Mouse (Mus musculus) kidney, postnatal 25 days (tissue): ENCODE results near the gene Cd2bp2.
"Not testable (repeated sequence)": the region's sequence is repeated elsewhere in the genome, so short reads cannot be mapped to it uniquely, and the experiment has no call there.

ENCODE experiments used
- DNase-seq, 2 experiments: peaks; one replicate each; pipeline ENCODE4 v3.0.0; 2021; ENCODE audit warnings: mixed read lengths in 2 of 2

Cd2bp2 gene

DNA sequence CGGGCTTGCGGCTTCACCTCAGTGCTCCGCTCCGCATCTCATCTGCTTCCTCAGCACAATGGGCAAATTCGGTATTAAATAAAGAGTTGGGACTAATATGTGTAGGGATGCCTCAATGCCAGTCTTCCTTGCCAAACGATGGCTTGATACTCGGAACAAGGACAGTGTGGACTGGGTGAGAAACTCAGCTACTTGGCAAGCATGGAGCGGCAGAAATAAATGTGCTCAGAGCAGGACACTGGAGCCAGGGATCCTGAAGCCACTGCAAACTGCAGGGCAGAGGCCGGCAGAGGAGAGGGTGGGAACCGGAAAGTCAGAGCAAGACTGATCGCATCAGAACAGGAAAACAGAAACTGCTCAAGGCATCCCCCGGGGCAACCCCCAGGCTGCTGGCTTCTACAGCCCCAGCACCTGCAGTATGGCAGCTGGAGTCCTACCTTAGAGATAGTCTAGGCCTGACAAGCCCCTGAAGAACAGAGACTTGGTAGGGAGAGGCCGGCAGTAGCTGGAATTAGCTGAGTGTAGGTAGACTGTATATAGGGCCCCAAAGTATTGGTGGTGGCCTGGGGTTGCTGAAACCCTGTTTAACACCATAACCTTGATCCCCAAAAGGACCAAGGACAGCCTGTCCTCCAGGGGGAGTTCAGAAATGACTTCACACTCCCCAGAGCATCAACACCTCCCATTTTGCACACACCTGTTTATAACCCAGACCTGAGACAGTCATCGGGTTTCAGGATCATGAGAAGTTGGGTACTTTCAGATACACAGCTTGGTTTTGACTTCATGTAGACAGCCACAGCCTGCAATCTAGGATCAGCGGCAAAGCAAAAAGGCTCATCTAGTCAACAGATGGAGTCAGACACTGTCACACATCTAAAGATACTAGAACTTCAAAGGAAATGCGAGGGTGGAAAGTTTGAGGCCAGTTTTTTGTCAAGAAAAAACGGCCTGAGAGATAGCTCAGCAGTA, 7.3 kb downstream of the Cd2bp2 start:
- no peak for DNase-seq

DNA sequence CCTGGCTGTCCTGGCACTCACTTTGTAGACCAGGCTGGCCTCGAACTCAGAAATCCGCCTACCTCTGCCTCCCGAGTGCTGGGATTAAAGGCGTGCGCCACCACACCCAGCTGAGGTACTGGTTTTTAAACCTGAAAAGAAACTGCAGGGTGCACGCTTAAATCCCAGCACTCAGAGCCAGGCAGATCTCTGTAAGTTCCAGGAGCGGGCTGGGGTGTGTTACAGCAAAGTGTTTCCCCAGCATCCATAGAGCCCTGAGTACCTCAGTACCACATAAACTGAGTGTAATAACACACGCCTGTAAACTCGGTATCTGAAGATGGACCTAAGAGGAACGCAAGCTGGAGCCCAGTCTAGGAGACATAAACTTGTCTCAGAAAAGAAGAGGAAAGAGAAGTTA, 8.5 kb downstream of the Cd2bp2 start:
- no peak for DNase-seq

DNA sequence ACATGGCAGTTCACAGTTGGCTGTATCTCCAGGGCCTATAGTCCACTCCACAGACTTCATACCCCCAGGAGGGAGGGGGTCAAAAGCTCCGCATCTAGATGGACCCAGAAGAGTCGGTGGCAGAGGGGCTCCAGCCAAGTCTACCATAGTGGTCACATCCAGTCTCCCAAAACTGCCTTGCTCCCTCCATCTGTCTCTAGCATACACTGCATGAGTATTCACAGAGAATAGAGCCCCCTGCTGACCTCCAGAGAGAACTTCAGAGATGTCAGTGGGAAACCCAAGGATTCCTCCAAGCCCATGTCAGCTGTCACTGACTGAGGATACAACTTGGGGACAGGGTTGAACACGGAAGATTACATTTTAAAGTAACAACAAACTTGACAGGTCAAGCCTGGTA, 10.2 kb downstream of the Cd2bp2 start:
- DNase-seq: no peak

DNA sequence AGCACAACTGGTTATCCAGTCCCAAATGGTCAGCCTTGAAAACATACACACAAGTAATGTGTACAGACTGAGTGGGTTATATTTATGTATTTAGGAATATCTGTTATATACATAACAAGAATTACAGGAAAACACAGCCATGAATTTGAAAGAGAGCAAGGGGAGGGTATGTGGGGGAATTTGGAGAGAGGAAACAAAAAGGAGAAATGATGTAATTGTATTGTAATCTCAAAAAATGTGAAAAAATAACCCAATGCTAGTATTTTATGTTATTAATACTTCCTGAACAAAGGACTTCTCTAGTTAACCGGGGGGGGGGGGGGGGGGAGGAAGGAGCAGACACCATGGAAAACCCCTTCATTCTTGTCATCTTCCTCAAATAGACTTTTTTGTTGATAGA, 11.1 kb downstream of the Cd2bp2 start:
- no peak for DNase-seq

DNA sequence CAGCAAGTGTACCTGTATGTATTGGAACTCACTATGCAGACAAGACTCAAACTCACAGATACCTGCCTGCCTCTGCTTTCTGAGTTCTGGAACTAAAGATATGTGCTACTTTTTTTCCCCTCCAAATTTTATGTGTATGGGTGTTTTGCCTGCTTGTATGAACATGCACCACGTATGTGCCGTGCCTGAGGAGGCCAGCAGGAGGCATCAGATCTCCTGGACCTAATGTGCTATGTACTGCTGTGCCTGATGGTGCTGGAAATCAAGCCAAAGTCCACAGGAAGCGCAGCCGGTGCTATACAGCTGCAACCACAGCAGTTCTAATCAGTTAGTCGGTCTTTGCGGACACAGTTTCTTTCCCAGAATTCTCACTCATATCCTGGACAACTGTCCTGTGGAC, 12.0 kb downstream of the Cd2bp2 start:
- DNase-seq: peak in 1 of 2 experiments; percentile 48

DNA sequence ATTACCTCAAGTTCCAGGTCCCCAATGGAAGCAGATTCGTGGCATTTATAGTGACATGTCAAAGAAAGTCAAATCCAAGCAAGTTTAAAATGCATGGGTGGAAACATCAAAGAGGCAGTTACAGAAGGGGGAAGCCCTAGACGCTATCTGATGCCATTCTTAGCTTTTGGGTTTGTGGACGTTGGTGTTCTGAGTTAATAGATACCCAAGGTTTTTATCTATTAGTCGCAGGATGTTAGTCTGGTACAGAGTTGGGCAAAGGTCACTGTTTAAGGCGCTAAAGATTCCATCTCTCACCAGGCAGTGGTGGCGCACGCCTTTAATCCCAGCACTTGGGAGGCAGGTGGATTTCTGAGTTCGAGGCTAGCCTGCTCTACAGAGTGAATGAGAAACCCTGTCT, 12.5 kb downstream of the Cd2bp2 start:
- no peak for DNase-seq

DNA sequence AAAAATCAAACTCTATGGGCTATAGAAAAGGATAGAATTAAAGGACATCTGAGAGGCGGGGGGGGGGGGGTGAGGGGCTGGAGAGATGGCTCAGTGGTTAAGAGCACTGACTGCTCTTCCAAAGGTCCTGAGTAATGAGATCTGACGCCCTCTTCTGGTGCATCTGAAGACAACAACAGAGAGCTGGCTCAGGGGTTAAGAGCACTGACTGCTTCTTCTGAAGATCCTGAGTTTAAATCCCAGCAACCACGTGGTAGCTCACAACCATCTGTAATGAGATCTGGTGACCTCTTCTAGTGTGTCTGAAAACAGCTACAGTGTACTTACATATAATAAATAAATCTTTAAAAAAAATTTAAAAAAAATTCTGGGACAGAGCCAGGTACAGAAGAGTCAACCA, 14.1 kb downstream of the Cd2bp2 start:
- DNase-seq: not testable (repeated sequence)

DNA sequence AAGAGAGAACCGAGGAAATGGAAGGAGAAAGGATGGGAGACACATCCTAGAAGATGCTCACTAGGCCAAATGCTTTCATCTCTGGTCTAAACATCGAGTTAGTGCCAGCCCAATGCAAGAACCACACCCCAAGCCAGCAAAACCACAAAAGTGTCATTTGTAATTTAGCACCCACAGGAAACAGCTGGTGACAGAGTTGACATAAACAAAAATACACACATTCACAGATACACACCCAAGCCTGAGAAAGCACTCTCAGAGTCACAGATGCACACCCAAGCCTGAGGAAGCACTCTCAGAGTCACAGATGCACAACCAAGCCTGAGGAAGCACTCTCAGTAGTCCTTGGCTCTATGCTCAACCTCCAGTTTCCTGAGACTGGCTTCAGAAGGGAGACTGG, 15.1 kb downstream of the Cd2bp2 start:
- DNase-seq: no peak

DNA sequence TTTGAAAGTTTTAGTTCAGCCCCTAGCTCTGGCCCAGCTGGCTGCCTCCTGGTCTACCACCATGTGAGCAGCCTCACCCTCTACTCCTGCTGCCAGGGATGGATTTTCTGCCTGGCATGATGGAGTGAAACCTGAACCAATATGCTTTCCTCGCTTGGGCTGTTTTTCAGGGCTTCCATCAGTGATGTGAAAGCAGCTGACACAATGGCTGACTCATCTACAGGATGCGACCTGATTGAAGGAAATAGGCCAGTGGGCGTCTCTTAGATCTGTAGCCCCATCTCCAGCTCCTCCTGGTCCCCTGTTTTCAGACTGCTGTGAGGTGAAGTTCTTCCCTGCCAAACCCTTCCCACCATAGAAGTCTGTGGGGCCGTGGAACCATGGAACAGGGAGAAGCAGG, 18.9 kb downstream of the Cd2bp2 start:
- DNase-seq: no peak

DNA sequence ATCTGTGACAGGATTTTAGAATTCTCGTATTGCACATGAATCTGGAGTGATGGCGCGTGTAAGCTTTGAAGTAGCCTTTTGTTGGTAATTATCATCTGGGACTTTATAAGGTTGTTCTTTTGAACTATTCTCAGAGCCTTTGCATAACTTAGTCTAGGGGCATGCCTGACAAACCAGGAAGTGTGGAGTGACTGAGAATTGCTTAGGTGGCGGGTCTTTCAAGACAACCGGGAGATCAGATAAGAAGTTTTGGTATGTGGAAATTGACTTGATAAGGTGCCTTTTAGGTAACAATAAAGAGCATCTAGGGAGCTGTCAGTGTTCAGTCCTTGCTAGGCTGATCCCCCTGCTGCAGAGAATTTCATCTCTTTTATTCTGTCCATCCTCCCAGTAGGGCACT, 29.3 kb downstream of the Cd2bp2 start:
- no peak for DNase-seq

DNA sequence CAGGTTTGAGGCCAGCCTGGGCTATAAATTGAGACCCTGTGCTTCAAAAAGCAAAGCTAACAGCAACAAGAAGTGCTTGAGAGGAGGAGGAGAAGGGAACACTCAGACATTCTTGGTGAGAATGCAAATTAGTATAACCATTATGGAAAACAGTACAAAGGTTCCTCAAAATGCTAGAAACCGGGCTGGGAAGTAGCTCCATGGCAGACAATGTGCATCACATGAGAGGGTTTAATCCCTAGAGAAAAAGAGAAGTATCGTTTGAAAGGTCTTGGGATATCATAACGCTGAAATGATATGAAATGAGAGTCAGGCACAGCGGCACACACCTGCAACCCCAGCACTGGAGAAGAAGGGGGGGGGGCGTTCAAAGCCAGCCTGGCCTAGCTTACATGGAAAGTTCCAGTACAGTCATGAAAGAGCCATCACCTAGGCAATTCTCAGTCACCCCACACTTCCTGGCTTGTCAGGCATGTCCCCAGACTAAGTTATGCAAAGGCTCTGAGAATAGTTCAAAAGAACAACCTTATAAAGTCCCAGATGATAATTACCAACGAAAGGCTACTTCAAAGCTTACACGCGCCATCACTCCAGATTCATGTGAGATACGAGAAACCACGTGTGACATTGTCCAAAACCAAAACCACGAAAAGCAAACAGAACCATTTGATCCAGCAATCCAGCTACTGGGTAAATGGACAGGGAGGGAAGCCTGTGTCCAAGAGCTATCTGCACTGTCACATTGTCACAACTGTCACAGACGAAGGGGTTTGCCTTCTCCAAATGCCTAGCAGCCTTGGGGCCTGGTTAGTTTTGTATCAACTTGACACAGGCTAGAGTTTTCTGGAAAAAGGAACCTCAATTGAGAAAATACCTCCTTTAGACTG, 30.0 kb downstream of the Cd2bp2 start:
- DNase-seq: no peak

DNA sequence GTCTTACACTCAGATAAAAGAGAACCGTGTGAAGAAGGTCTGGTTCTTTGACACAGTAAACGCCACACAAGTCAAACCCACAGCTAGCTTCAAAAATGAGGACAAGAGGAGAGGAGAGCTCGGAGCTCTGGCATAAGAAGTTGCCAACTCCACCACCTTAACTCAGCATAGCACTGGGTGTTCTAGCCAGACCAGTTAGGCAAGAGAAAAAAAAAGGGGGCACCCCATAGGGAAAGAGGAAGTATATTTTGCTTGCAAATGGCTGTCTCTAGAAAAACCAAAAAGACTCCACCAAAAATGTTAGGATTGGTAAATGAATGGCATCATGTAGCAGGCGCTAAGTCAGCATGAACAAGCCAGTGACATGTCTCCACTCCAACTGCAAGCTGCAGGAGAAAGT, 31.8 kb downstream of the Cd2bp2 start:
- DNase-seq: no peak

DNA sequence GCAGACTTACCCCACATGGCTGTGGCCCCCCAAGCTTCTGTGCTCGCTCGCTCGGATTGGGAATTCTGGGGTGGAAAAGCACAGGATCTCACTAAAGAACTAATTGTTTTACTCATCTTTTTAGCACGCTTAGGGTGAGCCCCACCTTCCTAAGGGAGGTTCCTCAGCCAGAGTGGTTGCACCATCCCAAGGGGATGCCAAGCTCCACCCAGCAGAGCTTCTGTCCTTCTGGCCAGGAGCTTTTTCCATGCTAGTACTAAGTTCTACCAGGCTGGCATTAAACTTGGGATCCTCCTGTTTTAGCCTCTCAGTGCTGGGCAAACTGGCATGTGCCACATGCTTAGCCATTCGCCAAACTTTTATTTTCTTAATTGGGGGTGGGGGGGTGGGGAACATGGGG, 33.3 kb downstream of the Cd2bp2 start:
- no peak for DNase-seq

DNA sequence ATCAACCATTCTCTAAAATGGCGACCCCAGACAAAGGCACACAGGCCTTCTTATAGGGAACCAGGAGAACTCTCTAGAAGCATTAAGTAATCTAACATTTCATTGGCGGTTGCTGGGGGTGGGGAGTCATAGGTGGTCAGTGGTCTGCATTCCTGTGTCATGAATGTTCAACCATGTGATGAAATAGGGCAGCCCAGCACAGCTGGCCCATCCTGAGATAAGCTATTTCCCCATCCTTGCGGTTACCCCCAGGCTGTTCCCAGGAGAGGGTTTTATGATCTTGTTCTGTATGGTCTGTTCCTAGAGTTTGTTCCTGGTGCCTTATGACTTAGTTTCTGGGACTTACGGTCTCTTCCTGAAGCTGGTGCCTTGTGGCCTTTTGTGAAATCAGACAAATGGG, 38.3 kb downstream of the Cd2bp2 start:
- no peak for DNase-seq

DNA sequence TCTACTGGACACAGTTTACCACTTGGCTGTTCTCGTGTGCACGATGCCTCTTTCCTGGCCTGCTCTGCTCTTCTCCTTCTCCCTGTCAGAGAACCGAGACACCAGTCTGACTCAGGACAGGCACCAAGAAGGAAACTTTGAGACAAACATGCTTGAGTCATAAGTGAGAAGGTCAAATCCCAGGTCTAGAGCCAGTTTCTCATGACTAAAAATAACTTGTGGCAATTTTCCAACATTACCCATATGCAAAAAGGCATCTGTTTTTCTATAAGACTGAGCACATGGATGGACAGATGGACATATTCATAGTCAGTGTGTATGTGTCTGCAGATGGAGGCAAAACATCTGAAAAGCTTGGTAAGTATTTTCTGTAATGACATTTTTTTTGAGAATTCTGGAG, 42.4 kb downstream of the Cd2bp2 start:
- DNase-seq: no peak

DNA sequence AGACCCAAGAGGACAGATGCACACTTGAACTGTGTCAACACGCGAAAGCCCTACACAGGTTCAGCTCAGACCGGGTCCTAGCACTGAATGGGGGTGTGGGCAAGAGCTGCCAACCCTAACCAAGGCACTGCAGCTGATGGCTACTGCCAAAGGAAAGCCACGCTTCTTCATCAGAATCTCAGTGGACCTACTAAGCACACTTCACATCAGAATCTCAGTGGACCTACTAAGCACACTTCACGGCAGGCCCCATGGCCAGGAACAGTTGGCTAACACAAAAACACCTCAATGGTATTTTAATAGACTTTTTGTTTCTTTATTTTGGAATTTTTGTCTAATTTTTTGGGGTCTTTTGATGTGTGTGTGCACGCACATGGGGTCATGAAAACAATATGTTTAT, 43.4 kb downstream of the Cd2bp2 start:
- no peak for DNase-seq

DNA sequence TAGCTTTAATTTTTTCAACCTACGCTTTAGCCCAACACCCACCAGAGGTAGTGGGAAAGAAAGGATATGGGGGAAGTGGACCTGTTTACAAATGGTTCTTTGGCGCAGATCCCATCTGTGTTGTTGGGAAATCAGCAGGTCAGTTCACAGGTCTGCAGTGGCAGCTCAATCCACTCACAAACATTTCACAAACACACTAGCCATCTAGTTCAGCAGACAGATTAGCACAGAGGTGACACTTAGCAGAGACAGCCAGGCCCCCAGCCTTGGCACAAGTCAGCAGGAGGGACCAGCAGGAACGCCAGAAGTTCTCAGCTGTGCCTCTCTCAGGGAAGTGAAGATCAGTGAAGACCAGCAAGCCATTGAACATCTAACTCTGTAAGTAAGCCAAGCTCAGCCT, 47.9 kb downstream of the Cd2bp2 start:
- no peak for DNase-seq

DNA sequence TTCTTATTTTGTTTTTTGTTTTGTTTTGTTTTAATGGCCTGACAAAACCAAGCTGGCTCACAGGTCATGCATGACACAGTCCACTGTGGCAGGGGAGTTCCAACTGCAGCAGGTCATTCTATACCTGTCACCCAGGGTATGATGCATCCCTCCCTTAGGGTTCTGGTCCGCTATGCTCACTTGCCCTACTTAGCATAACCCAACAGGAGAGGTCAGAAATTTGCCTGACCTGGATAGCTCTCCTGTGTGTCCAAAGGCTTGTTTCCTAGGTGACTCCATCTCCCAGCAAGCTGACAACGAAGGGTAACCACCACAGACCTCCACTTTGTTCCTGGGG, 49.6 kb downstream of the Cd2bp2 start:
- no peak for DNase-seq

DNA sequence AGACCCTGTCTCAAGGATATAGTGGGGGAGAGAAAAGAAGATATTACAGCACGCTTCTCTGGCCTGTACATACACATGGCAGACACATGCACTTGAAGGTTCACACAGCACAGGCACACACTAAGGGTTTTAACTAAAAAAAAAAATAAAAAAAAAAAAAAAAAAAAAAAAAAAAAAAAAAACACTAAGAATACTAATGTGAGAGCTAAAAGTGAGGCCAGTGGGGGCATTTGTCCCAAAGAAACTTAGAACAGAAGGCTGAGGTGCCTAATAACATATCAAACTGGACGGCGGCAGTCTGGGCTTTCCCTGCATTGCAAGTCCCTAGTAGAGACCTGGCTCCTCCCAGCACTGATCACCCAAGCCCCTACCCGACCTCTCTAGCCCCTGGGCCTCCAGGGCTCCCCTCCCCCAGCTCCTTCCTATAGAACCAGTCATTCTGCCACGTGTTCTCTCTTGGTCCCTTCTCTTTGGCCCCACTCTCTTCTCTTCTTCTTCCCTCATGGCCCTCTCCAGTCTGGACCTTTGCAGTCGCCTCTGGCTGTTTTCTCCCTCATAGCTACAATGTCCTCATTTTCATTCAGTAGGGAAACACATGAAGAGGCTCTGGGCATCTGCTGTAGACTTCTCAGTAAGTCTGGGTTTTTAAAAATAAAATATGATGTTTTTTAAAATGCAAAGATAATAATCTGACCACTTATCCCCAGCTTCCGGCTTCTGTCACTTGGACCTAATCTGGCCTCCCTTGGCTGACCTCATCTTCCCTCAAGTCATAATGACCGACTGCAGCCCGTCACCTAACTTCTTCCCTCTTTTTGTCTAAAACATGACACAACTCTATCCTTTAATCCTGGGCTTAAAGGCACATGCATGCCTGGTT, 50.2 kb downstream of the Cd2bp2 start:
- no peak for DNase-seq

DNA sequence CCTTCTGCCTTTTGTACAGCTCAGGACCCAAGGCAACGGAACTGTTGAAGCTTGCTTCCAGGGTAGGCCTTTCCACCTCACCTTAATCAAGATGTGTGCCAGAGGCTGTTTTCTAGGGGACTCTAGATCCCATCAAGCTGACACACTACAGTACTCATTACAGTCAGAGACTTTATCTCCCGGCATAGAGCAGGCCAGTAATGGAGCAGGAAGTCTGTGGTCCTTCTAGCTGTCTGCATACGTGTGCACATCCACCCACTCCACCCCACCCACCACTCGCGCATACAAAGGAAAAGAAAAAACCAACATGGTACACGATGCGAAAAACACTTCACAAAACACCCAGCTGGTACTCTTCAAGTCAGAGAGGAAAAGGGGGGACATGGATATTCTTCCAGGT, 51.4 kb downstream of the Cd2bp2 start:
- no peak for DNase-seq

DNA sequence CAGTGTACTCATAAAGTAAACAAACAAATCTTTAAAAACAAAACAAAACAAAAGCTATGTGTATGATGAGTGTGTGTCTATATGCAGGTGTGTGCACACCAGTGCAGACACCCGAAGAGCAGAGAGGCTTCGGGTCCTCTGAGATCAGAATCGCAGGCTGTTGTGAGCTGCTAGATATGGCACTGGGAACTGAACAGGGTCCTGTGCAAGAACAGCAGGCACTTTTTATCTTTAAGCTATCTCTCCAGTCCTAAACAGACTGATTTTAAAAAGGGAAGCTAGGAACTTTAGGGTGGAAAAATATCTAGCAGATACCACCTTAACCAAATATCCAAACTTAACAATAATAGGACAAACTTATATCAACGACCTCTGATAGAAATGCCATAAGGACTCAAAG, 53.2 kb downstream of the Cd2bp2 start:
- DNase-seq: no peak

DNA sequence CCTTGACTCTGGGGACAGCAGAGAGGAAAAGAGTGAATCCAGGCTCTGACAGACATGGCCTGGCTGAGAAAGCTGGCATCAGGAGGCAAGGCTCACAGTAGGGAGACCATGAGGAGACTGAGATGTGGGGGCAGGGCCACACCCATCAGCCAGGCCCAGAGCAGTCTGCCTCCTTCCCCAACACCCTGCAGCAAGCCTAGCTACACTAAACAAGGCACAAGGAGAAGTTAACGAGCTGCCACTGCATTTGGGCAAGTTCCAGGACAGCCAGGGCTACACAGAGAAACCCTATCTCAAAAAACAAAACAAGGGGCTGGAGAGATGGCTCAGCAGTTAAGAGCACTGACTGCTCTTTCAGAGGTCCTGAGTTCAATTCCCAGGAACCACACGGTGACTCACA, 53.6 kb downstream of the Cd2bp2 start:
- no peak for DNase-seq
